21 mouse cellular contexts compared by ENCODE assay signal in the genomic region with DNA sequence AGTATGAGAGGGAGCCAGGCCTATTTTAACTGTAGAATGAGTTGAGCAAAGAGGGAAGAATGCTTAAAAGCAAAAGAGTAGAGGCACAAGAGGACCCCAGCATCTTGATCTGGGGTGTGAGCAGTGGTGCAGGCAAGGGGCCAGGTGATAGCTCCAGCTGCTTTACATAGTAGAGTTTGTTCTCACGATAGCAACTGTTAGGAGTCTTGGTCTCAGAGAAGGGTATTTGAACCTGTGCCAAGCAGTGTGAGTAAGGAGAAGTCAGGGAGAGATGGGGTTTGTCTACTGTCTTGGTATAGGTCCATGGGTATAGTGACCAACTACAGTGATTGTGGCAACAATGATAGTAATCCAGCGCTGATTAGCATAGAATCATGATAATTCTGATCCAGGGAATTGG. TPM values are rescaled to one million over a fixed set of nuclear protein-coding genes. Genes with fewer than 3 reads are reported as not detected.
DNase-seq lines count a peak whose midpoint lies in the region; ATAC-seq and TF ChIP-seq lines count a peak whose summit lies in the region.
"Had no signal": no experiment of that assay in that cellular context is flagged by ENCODE, and none has a peak within 500 bp of the region (broad histone marks: within the 10 kb centered on the region; RNA-seq: fewer than 3 reads in every experiment).

No protein-coding gene starts in this region.

- H3K79me2 ChIP-seq in MEL (ENCODE audit: control insufficient read depth, insufficient read depth, low read length, poor library complexity): peaks cover 17% of the 10 kb centered on the region; the same call in 1 of the 2 replicates

- no peak for ATAC-seq in liver, embryonic 15.5 days (ENCODE audit: insufficient read depth)
- ATAC-seq in liver, embryonic 11.5 days (replicated peaks; ENCODE audit: low FRiP score): no peak
- peak; percentile 36 for ATAC-seq in megakaryocyte progenitor cell, adult 5-6 weeks (replicated peaks; ENCODE audit: poor library complexity)
- ATAC-seq: forebrain, embryonic 14.5 days; hindbrain, embryonic 16.5 days; inflammation-experienced regulatory T-cells, adult 6 months had no signal

- TF ChIP-seq RAD21 in MEL (IDR thresholded peaks at IDR 0.05; ENCODE audit: low read depth, low read length): no peak

- peaks cover 67% of the 10 kb centered on the region for H3K4me1 ChIP-seq in liver, embryonic 15.5 days (replicated peaks)
- peaks cover 15% of the 10 kb centered on the region for H3K4me1 ChIP-seq in liver, embryonic 11.5 days (replicated peaks; ENCODE audit: control insufficient read depth, insufficient read depth, low read length)
- peaks cover 77 to 82% of the 10 kb centered on the region in 2 experiments for H3K4me1 ChIP-seq in MEL (ENCODE audit: control insufficient read depth in 1 of 2, insufficient read depth in 2 of 2, low read length in 2 of 2)
- H3K4me1 ChIP-seq: embryonic facial prominence, embryonic 12.5 days; hindbrain, embryonic 12.5 days had no signal

- no peak overlapping the region for H3K9ac ChIP-seq in liver, embryonic 15.5 days
- no peak overlapping the region for H3K9ac ChIP-seq in liver, embryonic 11.5 days (ENCODE audit: low read depth, low read length)
- H3K9ac ChIP-seq in MEL (ENCODE audit: control insufficient read depth, low read depth, low read length, poor library complexity, severe bottlenecking): no peak overlapping the region
- H3K9ac ChIP-seq: embryonic facial prominence, embryonic 12.5 days; hindbrain, embryonic 12.5 days had no signal

- H3K4me2 ChIP-seq in liver, embryonic 15.5 days: no peak overlapping the region
- H3K4me2 ChIP-seq in liver, embryonic 11.5 days: no peak overlapping the region
- H3K4me2 ChIP-seq: embryonic facial prominence, embryonic 12.5 days; hindbrain, embryonic 12.5 days had no signal

- peaks cover 82% of the 10 kb centered on the region for H3K36me3 ChIP-seq in liver, embryonic 15.5 days (replicated peaks)
- H3K36me3 ChIP-seq in liver, embryonic 11.5 days (ENCODE audit: control insufficient read depth, insufficient read depth, low read length): peaks cover 2% of the 10 kb centered on the region; the same call in 1 of the 2 replicates
- H3K36me3 ChIP-seq in MEL (ENCODE audit: control insufficient read depth in 1 of 2, insufficient read depth in 2 of 2, low read length in 2 of 2): peaks cover 51 to 91% of the 10 kb centered on the region in 2 experiments
- H3K36me3 ChIP-seq: embryonic facial prominence, embryonic 12.5 days; heart, embryonic 10.5 days; hindbrain, embryonic 12.5 days had no signal

- no peaks in the 10 kb centered on the region for H3K27me3 ChIP-seq in liver, embryonic 15.5 days
- H3K27me3 ChIP-seq in liver, embryonic 11.5 days (replicated peaks; ENCODE audit: control insufficient read depth, insufficient read depth, low read length): no peaks in the 10 kb centered on the region
- H3K27me3 ChIP-seq in MEL (ENCODE audit: control insufficient read depth in 1 of 2, insufficient read depth in 2 of 2, low read length in 2 of 2): no peaks in the 10 kb centered on the region
- H3K27me3 ChIP-seq: embryonic facial prominence, embryonic 12.5 days; hindbrain, embryonic 12.5 days had no signal

- WGBS in liver, embryonic 15.5 days (ENCODE audit: insufficient replicate concordance): 59% methylated on average over 2 of the region's 2 CpGs
- 81% methylated on average over 2 of the region's 2 CpGs for WGBS in liver, embryonic 11.5 days

- no peaks in the 10 kb centered on the region for H3K9me3 ChIP-seq in liver, embryonic 15.5 days (replicated peaks)
- H3K9me3 ChIP-seq in liver, embryonic 11.5 days (ENCODE audit: control insufficient read depth, low read length): no peaks in the 10 kb centered on the region
- no peaks in the 10 kb centered on the region for H3K9me3 ChIP-seq in MEL (replicated peaks; ENCODE audit: insufficient read depth, low read length)
- H3K9me3 ChIP-seq: embryonic facial prominence, embryonic 12.5 days; heart, embryonic 10.5 days; hindbrain, embryonic 12.5 days had no signal

- TF ChIP-seq EP300 in MEL (IDR thresholded peaks at IDR 0.05; ENCODE audit: low read depth in 1 of 2, low read length in 2 of 2): peak; percentile 65 to 69

- H3K27ac ChIP-seq in liver, embryonic 15.5 days (replicated peaks): peak overlapping the region; percentile 35; the same call in 1 of the 2 replicates
- no peak overlapping the region for H3K27ac ChIP-seq in liver, embryonic 11.5 days (ENCODE audit: low read depth, low read length)
- H3K27ac ChIP-seq in MEL (ENCODE audit: control insufficient read depth, low read depth, low read length): peak overlapping the region; percentile 3; the same call in 1 of the 2 replicates
- H3K27ac ChIP-seq: embryonic facial prominence, embryonic 12.5 days; heart, embryonic 10.5 days; hindbrain, embryonic 12.5 days had no signal

- TF ChIP-seq POLR2A in MEL (IDR thresholded peaks at IDR 0.05; ENCODE audit: control insufficient read depth in 1 of 2, insufficient read depth in 1 of 2, low read depth in 1 of 2, low read length in 2 of 2, poor library complexity in 1 of 2): no peak

- DNase-seq in liver, embryonic 11.5 days (ENCODE audit: low spot score): no peak
- peak; percentile 36 for DNase-seq in A20 (ENCODE audit: low read depth, low spot score)
- peak; percentile 94 for DNase-seq in MEL (ENCODE audit: low read depth, low spot score)
- no peak for DNase-seq in ovary, adult 18-20 months (ENCODE audit: low spot score)
- DNase-seq in kidney, adult 11 months: no peak
- DNase-seq: adrenal gland, adult 8-10 months; adrenal gland, postnatal 36 days; cerebellum, adult 8-10 months; cerebellum, postnatal 14 days; gastrocnemius, postnatal 36 days; heart, adult 11 months; heart, postnatal 10 days; heart, postnatal 4 days had no signal

- no peak for TF ChIP-seq CTCF in MEL (IDR thresholded peaks at IDR 0.05 in 2 of 3, conservative IDR thresholded peaks at IDR 0.05 in 1 of 3; ENCODE audit: control insufficient read depth in 1 of 3, insufficient read depth in 1 of 3, low read depth in 2 of 3, low read length in 3 of 3, poor library complexity in 1 of 3, severe bottlenecking in 1 of 3)

- no peak overlapping the region for H3K4me3 ChIP-seq in liver, embryonic 15.5 days (replicated peaks)
- H3K4me3 ChIP-seq in liver, embryonic 11.5 days (ENCODE audit: low read depth, low read length): no peak overlapping the region
- no peak overlapping the region for H3K4me3 ChIP-seq in MEL (ENCODE audit: control insufficient read depth in 1 of 2, insufficient read depth in 1 of 2, low read depth in 2 of 2, low read length in 2 of 2)
- H3K4me3 ChIP-seq: embryonic facial prominence, embryonic 12.5 days; heart, embryonic 10.5 days; hindbrain, embryonic 12.5 days had no signal

TF ChIP-seq in MEL, 35 proteins besides CTCF, POLR2A, EP300 and RAD21:
- peak; percentile 38; the same call in 1 of the 2 replicates for TF ChIP-seq MXI1 (IDR thresholded peaks at IDR 0.05; ENCODE audit: low read depth, low read length)
- TF ChIP-seq GATA1 (IDR thresholded peaks at IDR 0.05; ENCODE audit: low read depth, low read length): peak; percentile 35; the same call in 1 of the 2 replicates
- TF ChIP-seq NELFE (IDR thresholded peaks at IDR 0.05; ENCODE audit: low read depth, low read length): no peak
- TF ChIP-seq TBP (IDR thresholded peaks at IDR 0.05; ENCODE audit: low read depth, low read length): 0 out of 2 replicates have a peak, but pooled peaks have one; percentile 16
- no peak for TF ChIP-seq GABPA (IDR thresholded peaks at IDR 0.05; ENCODE audit: low read depth, low read length)
- TF ChIP-seq ETS1 (IDR thresholded peaks at IDR 0.05; ENCODE audit: low read depth, low read length): peak; percentile 99
- no peak for TF ChIP-seq MAZ (IDR thresholded peaks at IDR 0.05; ENCODE audit: low read depth, low read length)
- no peak for TF ChIP-seq ZMIZ1 (IDR thresholded peaks at IDR 0.05; ENCODE audit: low read depth, low read length)
- TF ChIP-seq MYB (IDR thresholded peaks at IDR 0.05; ENCODE audit: low read depth, low read length): peak; percentile 33; the same call in 1 of the 2 replicates
- no peak for TF ChIP-seq MAFK (IDR thresholded peaks at IDR 0.05; ENCODE audit: borderline replicate concordance, low read depth, low read length)
- TF ChIP-seq MAX (IDR thresholded peaks at IDR 0.05; ENCODE audit: low read length): no peak
- TF ChIP-seq BHLHE40 (IDR thresholded peaks at IDR 0.05; ENCODE audit: borderline replicate concordance, low read depth, low read length): peak; percentile 55; the same call in 1 of the 2 replicates
- TF ChIP-seq TCF12 (IDR thresholded peaks at IDR 0.05; ENCODE audit: low read depth, low read length): peak; percentile 50
- TF ChIP-seq RCOR1 (IDR thresholded peaks at IDR 0.05; ENCODE audit: low read depth, low read length): peak; percentile 37; the same call in 1 of the 2 replicates
- no peak for TF ChIP-seq E2F4 (IDR thresholded peaks at IDR 0.05; ENCODE audit: borderline replicate concordance, low read depth, low read length)
- no peak for TF ChIP-seq UBTF (IDR thresholded peaks at IDR 0.05; ENCODE audit: borderline replicate concordance, insufficient read depth, low read depth, low read length)
- no peak for TF ChIP-seq SMC3 (IDR thresholded peaks at IDR 0.05; ENCODE audit: low read depth, low read length)
- peak; percentile 87 for TF ChIP-seq SIN3A (IDR thresholded peaks at IDR 0.05; ENCODE audit: low read length)
- TF ChIP-seq TAL1 (IDR thresholded peaks at IDR 0.05; ENCODE audit: low read length): no peak
- TF ChIP-seq ZC3H11A (IDR thresholded peaks at IDR 0.05; ENCODE audit: low read depth, low read length): no peak
- no peak for TF ChIP-seq USF2 (IDR thresholded peaks at IDR 0.05; ENCODE audit: borderline replicate concordance in 1 of 2, insufficient read depth in 1 of 2, low read depth in 1 of 2, low read length in 2 of 2)
- no peak for TF ChIP-seq JUND (IDR thresholded peaks at IDR 0.05; ENCODE audit: low read depth, low read length)
- no peak for TF ChIP-seq ELF1 (IDR thresholded peaks at IDR 0.05; ENCODE audit: low read depth, low read length)
- no peak for TF ChIP-seq POLR2AphosphoS2 (IDR thresholded peaks at IDR 0.05; ENCODE audit: low read length)
- TF ChIP-seq ZNF384 (IDR thresholded peaks at IDR 0.05; ENCODE audit: low read depth, low read length): no peak

RNA-seq across cellular contexts. Expression of a gene that starts 29.9 kb away (rescaled TPM):
- 33.7 and 35.9 TPM in 2 replicates for polyA plus RNA-seq in liver, embryonic 15.5 days (2015; fragmentation: Nextera tagmentation; extraction: Ambion mirVana)
- polyA plus RNA-seq in liver, embryonic 11.5 days (2014; fragmentation: Nextera tagmentation; extraction: Ambion mirVana): 105 and 120 TPM in 2 replicates
- 90.6 and 97.3 TPM in 2 replicates for total RNA-seq in MEL (2012; rRNA removed)
- 100 to 1,000 TPM in 1 of 2 experiments, 10 to 100 TPM in 1; 28.0 to 128 TPM for polyA plus RNA-seq in MEL (2012; ENCODE audit: insufficient read depth in 1 of 2, insufficient read length in 2 of 2, low read depth in 1 of 2, low replicate concordance in 2 of 2, missing spikeins in 1 of 2)
- total RNA-seq in megakaryocyte progenitor cell, adult 5-6 weeks (2015): 155 and 160 TPM in 2 replicates
- 58.3 and 84.0 TPM in 2 replicates for total RNA-seq in megakaryocyte progenitor cell, adult 5-6 weeks (2017)

Comparison
In these comparisons a context has a peak if more than half of its experiments do, and no peak if none do; other contexts are left out.
1. DNase-seq: peak in A20 (single experiment) and MEL (single experiment); none in liver, embryonic 11.5 days (single experiment), ovary, adult 18-20 months (single experiment) and kidney, adult 11 months (single experiment).